Mouse (Mus musculus) stomach, postnatal 0 days (tissue): ENCODE data around the gene Abl1. TPM values are rescaled to one million over a fixed set of nuclear protein-coding genes. Genes with fewer than 3 reads are reported as not detected.
A peak's percentile ranks its signal among the peaks of the same experiment; 100 is the strongest.

Experiments
- ATAC-seq: fragments of 200-750 bp; cut with Nextera tagmentation; 2 replicates; pipeline ENCODE4 v1.8.0; 2017; ENCODE audit not compliant: low FRiP score, low TSS enrichment
- DNase-seq: peaks from one replicate; pipeline ENCODE4 v3.0.0-alpha.2; 2016; ENCODE audit warnings: low spot score
- H3K27ac ChIP-seq: fragments of 300-500 bp; sonication (generic); replicated peaks from 2 replicates; pipeline ENCODE4 v1.5.1; 2014; ENCODE audit warnings: mild to moderate bottlenecking, control low read depth
- H3K27me3 ChIP-seq: fragments of 300-500 bp; sonication (generic); 2 replicates; pipeline ENCODE4 v1.6.1; 2014; ENCODE audit warnings: low read length; ENCODE audit not compliant: control insufficient read depth, insufficient read depth
- H3K36me3 ChIP-seq: fragments of 300-500 bp; sonication (generic); 2 replicates; pipeline ENCODE4 v1.6.1; 2014; ENCODE audit warnings: low read length, mixed read lengths; ENCODE audit not compliant: control insufficient read depth, insufficient read depth
- H3K4me1 ChIP-seq: fragments of 300-500 bp; sonication (generic); replicated peaks from 2 replicates; pipeline ENCODE4 v1.6.1; 2014; ENCODE audit warnings: antibody characterized with exemption; ENCODE audit not compliant: control insufficient read depth, insufficient read depth
- H3K4me2 ChIP-seq: fragments of 300-500 bp; sonication (generic); replicated peaks from 2 replicates; pipeline ENCODE4 v1.6.1; 2014; ENCODE audit warnings: low read depth, mild to moderate bottlenecking, control low read depth, moderate library complexity
- H3K4me3 ChIP-seq: fragments of 300-500 bp; sonication (generic); 2 replicates; pipeline ENCODE4 v1.5.1; 2014; ENCODE audit warnings: low read depth, low read length, control low read depth
- H3K9ac ChIP-seq: fragments of 300-500 bp; sonication (generic); 2 replicates; pipeline ENCODE4 v1.6.1; 2014; ENCODE audit warnings: mild to moderate bottlenecking, low read length, control low read depth, mixed read lengths
- H3K9me3 ChIP-seq: fragments of 300-500 bp; sonication (generic); 2 replicates; pipeline ENCODE4 v1.6.1; 2016; ENCODE audit warnings: low read length; ENCODE audit not compliant: control insufficient read depth
- CTCF ChIP-seq: IDR thresholded peaks from 2 replicates; pipeline ENCODE4 v1.5.1; 2016; ENCODE audit warnings: antibody characterized with exemption, low read depth, mild to moderate bottlenecking, moderate library complexity
- EP300 ChIP-seq: optimal IDR thresholded peaks from 2 replicates; pipeline ENCODE3; 2016; ENCODE audit warnings: antibody characterized with exemption
- WGBS: fragments of 180-500 bp; shearing (Covaris S2); extraction: QIAGEN DNeasy Blood & Tissue Kit; methylation state at CpG from one replicate; pipeline ENCODE4 v1.1.7; 2014; 5-methylcytosine and 5-hydroxymethylcytosine counted together
- polyA plus RNA-seq: library from polyadenylated mRNA; unstranded; fragments of >200 nt; fragmentation: Nextera tagmentation; extraction: Ambion mirVana; gene quantifications from 2 replicates; pipeline ENCODE4 v1.2.1, GENCODE M21; 2015

Abl1 gene
- polyA plus RNA-seq, 1 experiment from 2014 or later = 11.5 TPM

DNA sequence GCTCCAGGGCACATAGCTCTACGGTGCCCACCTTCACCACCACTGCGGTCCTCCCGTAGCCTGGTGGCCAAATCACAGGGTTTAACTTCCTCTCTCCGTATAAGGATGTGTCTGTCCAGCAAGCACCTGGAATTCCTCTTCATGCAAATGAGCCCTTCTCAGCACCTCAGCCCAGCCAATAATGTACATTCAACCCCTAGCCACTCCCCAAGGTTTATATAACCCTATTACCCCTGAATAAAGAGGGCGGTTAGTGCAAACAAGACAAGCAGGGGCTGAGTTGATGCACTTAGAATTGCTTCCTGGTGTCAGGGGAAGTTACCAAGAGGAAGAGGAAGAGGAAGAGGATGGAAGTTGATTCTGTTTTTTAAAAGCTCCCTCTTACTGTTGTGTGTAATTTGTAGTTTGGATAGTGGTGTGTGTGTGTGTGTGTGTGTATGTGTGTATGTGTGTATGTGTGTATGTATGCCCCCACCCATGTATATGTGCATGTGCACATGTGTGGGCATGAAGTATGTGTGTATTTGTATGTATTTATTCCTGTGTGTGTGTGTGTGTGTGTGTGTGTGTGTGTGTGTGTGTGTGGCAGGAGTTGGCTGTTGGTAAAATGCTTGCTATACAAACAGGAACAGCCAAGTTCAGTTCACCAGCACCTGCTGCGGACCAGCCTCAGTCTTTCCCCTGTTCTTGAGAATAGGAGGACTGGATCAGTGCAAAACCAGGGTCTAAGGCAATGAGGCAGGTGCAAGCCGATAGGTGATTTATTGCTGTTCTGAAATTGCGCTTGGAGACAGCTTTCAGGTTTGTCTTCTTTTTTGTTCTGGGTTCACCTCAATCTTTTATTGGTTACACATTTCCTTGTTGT lies 25.0 kb upstream of the Abl1 start:
- peak; percentile 26; the same call in 1 of the 2 replicates for ATAC-seq
- H3K4me2 ChIP-seq = no peak overlapping the region

DNA sequence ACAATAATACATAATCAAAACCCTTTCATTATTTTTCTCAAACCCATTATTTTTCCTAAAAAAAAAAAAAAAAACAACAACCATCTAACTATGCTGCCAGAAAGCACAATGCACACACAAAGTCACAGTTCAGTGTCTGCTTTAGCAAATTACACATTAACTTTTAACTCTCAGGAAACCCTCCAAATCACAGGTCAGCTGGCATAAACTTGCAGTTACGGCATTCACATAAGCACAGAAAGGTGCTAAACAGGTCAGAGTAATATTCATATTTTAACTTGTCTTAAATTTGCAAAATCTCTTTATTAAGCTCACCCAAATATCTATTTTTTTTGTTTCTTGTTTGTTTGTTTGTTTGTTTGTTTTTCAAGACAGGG lies 24.4 kb upstream of the Abl1 start:
- Histone ChIP-seq H3K36me3 (no peaks in the 10 kb centered on the region), H3K4me2 (no peak overlapping the region), H3K4me1 (no peaks in the 10 kb centered on the region), H3K27ac (no peak overlapping the region), H3K4me3 (no peak overlapping the region), H3K9me3 (no peaks in the 10 kb centered on the region), H3K9ac (no peak overlapping the region), H3K27me3 (no peaks in the 10 kb centered on the region)
- WGBS = 84% methylated on average over 1 of the region's 1 CpGs
- no peak for ATAC-seq
- TF ChIP-seq CTCF (no peak), EP300 (no peak)
- no peak for DNase-seq

More for the DNA sequence above, 25.0 kb upstream of the Abl1 start:
- no peaks in the 10 kb centered on the region for H3K36me3 ChIP-seq
- no peak overlapping the region for H3K27ac ChIP-seq
- WGBS = 48% methylated on average over 8 of the region's 8 CpGs
- no peak overlapping the region for H3K9ac ChIP-seq
- TF ChIP-seq EP300 (no peak), CTCF (no peak)
- H3K4me1 ChIP-seq = no peaks in the 10 kb centered on the region
- no peaks in the 10 kb centered on the region for H3K9me3 ChIP-seq
- no peak overlapping the region for H3K4me3 ChIP-seq
- DNase-seq = no peak
- no peaks in the 10 kb centered on the region for H3K27me3 ChIP-seq

DNA sequence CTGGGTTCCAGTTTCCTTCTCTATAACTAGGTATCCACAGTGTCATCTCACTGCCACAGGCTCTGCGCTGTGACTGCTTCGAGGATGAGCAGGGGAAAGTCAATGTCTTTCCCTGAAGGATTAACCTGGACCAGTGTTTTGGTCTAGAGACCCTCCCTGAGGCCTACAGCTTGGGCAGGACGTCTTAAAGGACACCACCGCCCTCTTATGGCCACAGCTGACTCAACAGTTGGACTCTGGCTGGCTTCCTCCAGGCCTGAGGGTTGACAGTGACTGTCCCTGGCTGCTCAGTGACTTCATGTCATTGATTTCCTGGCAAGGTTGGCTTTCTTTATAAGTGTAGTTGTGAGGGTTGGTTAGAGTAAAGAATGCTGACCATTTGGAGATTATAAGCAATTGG lies 20.8 kb upstream of the Abl1 start:
- Histone ChIP-seq H3K36me3 (no peaks in the 10 kb centered on the region), H3K4me2 (no peak overlapping the region), H3K4me3 (no peak overlapping the region), H3K9me3 (no peaks in the 10 kb centered on the region), H3K4me1 (0 out of 2 replicates have a peak, but pooled peaks cover 2% of the 10 kb centered on the region), H3K27me3 (no peaks in the 10 kb centered on the region), H3K27ac (no peak overlapping the region), H3K9ac (no peak overlapping the region)
- TF ChIP-seq CTCF (peak; percentile 66), EP300 (no peak)
- WGBS = 27% methylated on average over 4 of the region's 4 CpGs
- DNase-seq (no peak), ATAC-seq (no peak)

DNA sequence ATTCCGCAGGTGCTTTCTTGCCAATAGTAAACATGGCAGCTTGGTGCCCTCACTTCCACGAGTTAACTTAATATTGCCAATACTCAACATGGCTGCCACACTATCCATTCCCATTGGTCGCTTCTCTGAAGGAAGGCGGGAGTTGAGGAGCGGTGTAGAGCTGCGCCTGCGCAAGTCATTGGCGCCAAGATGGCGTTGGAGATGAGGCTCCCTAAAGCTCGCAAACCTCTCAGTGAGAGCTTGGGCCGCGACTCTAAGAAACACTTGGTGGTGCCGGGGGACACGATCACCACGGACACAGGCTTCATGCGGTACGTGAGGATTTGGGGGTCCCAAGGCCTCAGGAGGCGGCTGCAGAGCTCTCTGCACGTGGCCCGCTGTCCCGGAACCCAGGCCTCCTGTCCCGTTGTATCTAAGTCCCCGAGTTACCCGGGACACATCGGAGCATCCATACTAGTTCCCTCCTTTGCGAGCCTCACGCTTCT lies 17.6 kb upstream of the Abl1 start, which contains the start of gene Exosc2:
Exosc2 (plus strand) TSS at position 165 of the 485 bp plus-strand sequence.
- H3K4me2 ChIP-seq = peak within 1 kb of the TSS; percentile 80
- no peak for TF ChIP-seq EP300
- TF ChIP-seq CTCF = no peak
- H3K27me3 ChIP-seq = no peaks in the 10 kb centered on the region
- H3K36me3 ChIP-seq = peaks cover 6% of the 10 kb centered on the region; the same call in 1 of the 2 replicates
- peak within 1 kb of the TSS; percentile 83 for H3K9ac ChIP-seq
- no peaks in the 10 kb centered on the region for H3K9me3 ChIP-seq
- under 1% methylated on average over 27 of the region's 27 CpGs for WGBS
- ATAC-seq (peak; percentile 98), DNase-seq (peak; percentile 90)
- H3K4me1 ChIP-seq = 0 out of 2 replicates have a peak, but pooled peaks cover 2% of the 10 kb centered on the region
- H3K4me3 ChIP-seq = peak within 1 kb of the TSS; percentile 60
- H3K27ac ChIP-seq = peak within 1 kb of the TSS; percentile 74

DNA sequence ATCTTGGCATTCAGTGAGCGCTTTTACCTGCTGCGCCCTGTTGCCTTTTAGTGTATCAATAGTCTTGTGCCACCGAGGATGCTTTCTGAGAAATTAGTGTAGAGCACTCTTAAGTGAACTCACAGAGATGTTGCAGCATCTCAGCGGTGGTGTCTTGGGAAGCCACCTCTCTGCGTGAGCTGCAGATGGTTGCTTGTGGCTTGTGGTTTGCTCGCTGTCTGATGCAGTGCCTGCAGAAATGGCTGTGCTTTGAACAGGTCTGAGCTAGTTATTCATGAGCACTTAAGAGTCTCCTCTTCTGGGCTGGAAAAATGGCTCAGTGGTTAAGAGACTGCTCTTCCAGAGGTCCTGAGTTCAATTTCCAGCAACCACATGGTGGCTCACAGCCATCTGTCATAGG lies 9.5 kb upstream of the Abl1 start:
- Histone ChIP-seq H3K36me3 (peaks cover 26% of the 10 kb centered on the region), H3K4me3 (no peak overlapping the region), H3K9ac (no peak overlapping the region), H3K27ac (no peak overlapping the region), H3K4me2 (no peak overlapping the region), H3K27me3 (no peaks in the 10 kb centered on the region), H3K9me3 (no peaks in the 10 kb centered on the region), H3K4me1 (no peaks in the 10 kb centered on the region)
- TF ChIP-seq CTCF (no peak), EP300 (no peak)
- WGBS = 91% methylated on average over 6 of the region's 6 CpGs
- no peak for ATAC-seq
- DNase-seq = no peak
